Mouse (Mus musculus): ENCODE data around the gene Casr. TPM values are rescaled to one million over a fixed set of nuclear protein-coding genes. Genes with fewer than 3 reads are reported as not detected.

Casr gene
- polyA plus RNA-seq, 1 experiment from 2014 or later = 0.13 TPM

DNA sequence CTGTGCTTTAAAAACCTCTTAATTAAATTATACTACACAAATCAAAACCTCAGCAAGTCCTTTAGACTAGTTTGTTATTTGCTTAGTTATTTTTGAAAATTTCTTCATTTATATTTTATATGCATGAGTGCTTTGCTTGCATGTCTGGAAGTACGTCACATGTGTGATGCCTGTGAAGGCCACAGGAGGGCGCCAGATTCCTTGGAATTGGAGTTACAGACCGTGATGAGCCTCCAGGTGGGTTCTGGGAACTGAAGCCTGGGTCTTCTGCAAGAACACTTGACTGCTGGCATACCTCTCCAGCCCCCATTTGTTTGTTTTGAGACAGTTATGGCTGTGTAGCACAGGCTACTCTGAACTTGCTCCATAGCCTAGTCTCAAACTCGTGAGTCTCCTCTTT, 93.1 kb downstream of the Casr start:
- ATAC-seq (replicated peaks; ENCODE audit: extremely low read depth, insufficient read depth, low FRiP score) = no peak
- 70% methylated on average over 4 of the region's 4 CpGs for WGBS
- no peaks in the 10 kb centered on the region for H3K27me3 ChIP-seq (ENCODE audit: control insufficient read depth, insufficient read depth, low read length)
- H3K4me1 ChIP-seq (ENCODE audit: control insufficient read depth, insufficient read depth, low read length) = no peaks in the 10 kb centered on the region
- H3K4me3 ChIP-seq (ENCODE audit: low read length) = no peak overlapping the region
- H3K36me3 ChIP-seq (ENCODE audit: control insufficient read depth, insufficient read depth) = no peaks in the 10 kb centered on the region
- H3K9ac ChIP-seq (ENCODE audit: low read length) = no peak overlapping the region
- 0 out of 2 replicates have a peak, but pooled peaks cover 3% of the 10 kb centered on the region for H3K9me3 ChIP-seq (replicated peaks; ENCODE audit: control insufficient read depth, low read length)
- no peak overlapping the region for H3K4me2 ChIP-seq (ENCODE audit: low read depth, low read length)
- no peak overlapping the region for H3K27ac ChIP-seq (ENCODE audit: low read length)

GRCm38 (mm10) chr16:36467936-36468335, 94.0 kb downstream of the Casr start:
- Histone ChIP-seq H3K4me3 (ENCODE audit: low read length) (no peak overlapping the region), H3K4me1 (ENCODE audit: control insufficient read depth, insufficient read depth, low read length) (no peaks in the 10 kb centered on the region), H3K27ac (ENCODE audit: low read length) (no peak overlapping the region), H3K9me3 (replicated peaks; ENCODE audit: control insufficient read depth, low read length) (0 out of 2 replicates have a peak, but pooled peaks cover 3% of the 10 kb centered on the region), H3K4me2 (ENCODE audit: low read depth, low read length) (no peak overlapping the region), H3K36me3 (ENCODE audit: control insufficient read depth, insufficient read depth) (no peaks in the 10 kb centered on the region), H3K27me3 (ENCODE audit: control insufficient read depth, insufficient read depth, low read length) (no peaks in the 10 kb centered on the region), H3K9ac (ENCODE audit: low read length) (no peak overlapping the region)
- ATAC-seq (replicated peaks; ENCODE audit: extremely low read depth, insufficient read depth, low FRiP score) = no peak
- WGBS = 51% methylated on average over 2 of the region's 2 CpGs

GRCm38 (mm10) chr16:36465436-36465835, 96.5 kb downstream of the Casr start:
- Histone ChIP-seq H3K27me3 (ENCODE audit: control insufficient read depth, insufficient read depth, low read length) (no peaks in the 10 kb centered on the region), H3K9ac (ENCODE audit: low read length) (no peak overlapping the region), H3K27ac (ENCODE audit: low read length) (no peak overlapping the region), H3K9me3 (replicated peaks; ENCODE audit: control insufficient read depth, low read length) (0 out of 2 replicates have a peak, but pooled peaks cover 3% of the 10 kb centered on the region), H3K36me3 (ENCODE audit: control insufficient read depth, insufficient read depth) (no peaks in the 10 kb centered on the region), H3K4me2 (ENCODE audit: low read depth, low read length) (no peak overlapping the region), H3K4me3 (ENCODE audit: low read length) (no peak overlapping the region), H3K4me1 (ENCODE audit: control insufficient read depth, insufficient read depth, low read length) (no peaks in the 10 kb centered on the region)
- WGBS = 89% methylated on average over 3 of the region's 3 CpGs
- ATAC-seq (replicated peaks; ENCODE audit: extremely low read depth, insufficient read depth, low FRiP score) = no peak

DNA sequence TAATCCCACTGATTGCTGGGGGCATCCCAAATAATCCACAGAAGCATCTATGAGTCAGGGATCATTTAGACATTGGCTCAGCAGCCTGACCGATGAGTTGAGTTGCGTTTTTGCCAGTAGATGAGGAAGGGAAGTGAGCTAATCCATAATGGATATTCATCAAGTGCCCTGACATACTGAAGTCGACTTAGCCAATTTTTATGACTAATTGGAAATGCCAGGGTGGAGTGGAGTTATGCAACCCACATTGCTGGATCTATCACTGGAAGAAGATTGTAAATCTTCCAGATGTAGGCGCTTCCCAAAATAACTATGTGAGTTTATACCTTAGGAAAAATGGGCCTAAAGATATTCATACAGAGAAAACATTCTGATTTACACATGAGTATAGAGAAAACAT, 97.9 kb downstream of the Casr start:
- Histone ChIP-seq H3K4me1 (ENCODE audit: control insufficient read depth, insufficient read depth, low read length) (no peaks in the 10 kb centered on the region), H3K4me2 (ENCODE audit: low read depth, low read length) (no peak overlapping the region), H3K4me3 (ENCODE audit: low read length) (no peak overlapping the region), H3K9ac (ENCODE audit: low read length) (no peak overlapping the region), H3K9me3 (replicated peaks; ENCODE audit: control insufficient read depth, low read length) (0 out of 2 replicates have a peak, but pooled peaks cover 2% of the 10 kb centered on the region), H3K27ac (ENCODE audit: low read length) (no peak overlapping the region), H3K36me3 (ENCODE audit: control insufficient read depth, insufficient read depth) (no peaks in the 10 kb centered on the region), H3K27me3 (ENCODE audit: control insufficient read depth, insufficient read depth, low read length) (no peaks in the 10 kb centered on the region)
- ATAC-seq (replicated peaks; ENCODE audit: extremely low read depth, insufficient read depth, low FRiP score) = no peak
- WGBS = 76% methylated on average over 4 of the region's 4 CpGs

GRCm38 (mm10) chr16:36460426-36460825, 101.5 kb downstream of the Casr start:
- H3K36me3 ChIP-seq (ENCODE audit: control insufficient read depth, insufficient read depth) = no peaks in the 10 kb centered on the region
- H3K4me2 ChIP-seq (ENCODE audit: low read depth, low read length) = no peak overlapping the region
- no peak overlapping the region for H3K9ac ChIP-seq (ENCODE audit: low read length)
- H3K27ac ChIP-seq (ENCODE audit: low read length) = no peak overlapping the region
- no peaks in the 10 kb centered on the region for H3K27me3 ChIP-seq (ENCODE audit: control insufficient read depth, insufficient read depth, low read length)
- no peaks in the 10 kb centered on the region for H3K4me1 ChIP-seq (ENCODE audit: control insufficient read depth, insufficient read depth, low read length)
- no peak overlapping the region for H3K4me3 ChIP-seq (ENCODE audit: low read length)
- WGBS = 58% methylated on average over 2 of the region's 2 CpGs
- no peak for ATAC-seq (replicated peaks; ENCODE audit: extremely low read depth, insufficient read depth, low FRiP score)
- H3K9me3 ChIP-seq (replicated peaks; ENCODE audit: control insufficient read depth, low read length) = no peaks in the 10 kb centered on the region

DNA sequence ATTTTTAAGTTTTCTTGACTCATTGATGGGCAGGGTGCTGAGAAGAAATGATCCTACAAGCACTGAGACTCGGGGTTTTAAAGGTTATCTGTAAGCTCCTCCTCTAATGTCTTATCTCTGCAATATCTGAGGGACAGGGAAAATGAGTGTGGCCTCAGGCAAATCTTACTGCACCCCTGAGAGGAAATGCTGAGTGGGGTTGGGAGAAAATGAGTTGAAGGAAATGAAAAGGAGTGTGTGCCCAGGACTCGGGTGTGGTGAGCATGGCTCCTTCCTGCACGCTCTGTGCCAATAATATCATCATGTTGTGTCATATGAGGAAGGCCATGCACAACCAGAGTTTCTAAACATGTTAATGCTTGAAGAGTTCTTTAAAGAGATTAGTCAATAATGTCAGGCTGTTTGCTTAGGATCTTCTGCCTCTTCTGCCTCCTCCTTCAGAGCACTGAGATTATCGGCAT, 106.6 kb downstream of the Casr start, which contains the start of gene Stfa3:
TSS of gene Stfa3 (minus strand) at position 51 of the 461 bp plus-strand sequence.
- Histone ChIP-seq H3K27ac (ENCODE audit: low read length) (no peak within 1 kb of the TSS), H3K27me3 (ENCODE audit: control insufficient read depth, insufficient read depth, low read length) (no peaks in the 10 kb centered on the region), H3K9me3 (replicated peaks; ENCODE audit: control insufficient read depth, low read length) (no peaks in the 10 kb centered on the region), H3K36me3 (ENCODE audit: control insufficient read depth, insufficient read depth) (no peaks in the 10 kb centered on the region), H3K4me1 (ENCODE audit: control insufficient read depth, insufficient read depth, low read length) (no peaks in the 10 kb centered on the region), H3K9ac (ENCODE audit: low read length) (no peak within 1 kb of the TSS), H3K4me3 (ENCODE audit: low read length) (no peak within 1 kb of the TSS), H3K4me2 (ENCODE audit: low read depth, low read length) (no peak within 1 kb of the TSS)
- WGBS = 73% methylated on average over 4 of the region's 4 CpGs
- no peak for ATAC-seq (replicated peaks; ENCODE audit: extremely low read depth, insufficient read depth, low FRiP score)

Other genes starting within 250 kb of the Casr start
- not detected in 2 replicates for gene BC117090, start 227.8 kb downstream of the Casr start, polyA plus RNA-seq (2015; fragmentation: Nextera tagmentation; extraction: Ambion mirVana)
- gene BC100530, start 194.4 kb downstream of the Casr start, polyA plus RNA-seq (2015; fragmentation: Nextera tagmentation; extraction: Ambion mirVana) = 3.1 and 3.4 TPM in 2 replicates
- gene Stfa2, start 153.7 kb downstream of the Casr start, polyA plus RNA-seq (2015; fragmentation: Nextera tagmentation; extraction: Ambion mirVana) = 0.49 and 0.56 TPM in 2 replicates
- gene Stfa3, start 106.7 kb downstream of the Casr start, polyA plus RNA-seq (2015; fragmentation: Nextera tagmentation; extraction: Ambion mirVana) = 0.57 and 1.4 TPM in 2 replicates
- gene Cd86, start 103.9 kb upstream of the Casr start, polyA plus RNA-seq (2015; fragmentation: Nextera tagmentation; extraction: Ambion mirVana) = 1.5 and 1.7 TPM in 2 replicates
- 0.50 and 1.2 TPM in 2 replicates for gene Ildr1, start 131.8 kb upstream of the Casr start, polyA plus RNA-seq (2015; fragmentation: Nextera tagmentation; extraction: Ambion mirVana)
- 1.8 and 4.8 TPM in 2 replicates for gene Slc15a2, start 222.8 kb upstream of the Casr start, polyA plus RNA-seq (2015; fragmentation: Nextera tagmentation; extraction: Ambion mirVana)